Comparison of ENCODE assay signal across 8 mouse cellular contexts in the genomic region with DNA sequence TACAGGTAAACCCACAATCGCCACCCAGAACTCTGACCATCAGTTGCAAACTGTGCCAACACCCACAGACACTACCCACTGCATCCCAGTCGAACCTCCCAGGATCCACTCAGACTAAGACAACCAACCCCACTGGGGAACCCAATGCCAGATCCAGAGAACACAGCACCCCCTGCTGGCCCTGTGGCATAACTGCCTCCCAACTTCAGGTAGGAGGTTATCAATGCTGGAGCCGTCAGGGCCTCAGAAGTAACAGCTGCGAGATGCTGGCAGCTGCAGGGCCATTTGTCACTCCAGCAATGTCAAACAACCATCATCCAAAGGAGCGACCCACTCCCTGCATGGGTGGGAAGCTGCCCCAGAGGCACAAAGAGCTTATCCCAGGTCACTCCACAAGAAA. TPM values are rescaled to one million over a fixed set of nuclear protein-coding genes. Genes with fewer than 3 reads are reported as not detected.
A peak's percentile ranks its signal among the peaks of the same experiment; 100 is the strongest.
DNase-seq lines count a peak whose midpoint lies in the region; ATAC-seq lines count a peak whose summit lies in the region.

No protein-coding gene starts in this region.

- H3K9ac ChIP-seq in heart, embryonic 13.5 days, result no peak overlapping the region
- H3K9ac ChIP-seq in embryonic facial prominence, embryonic 14.5 days (ENCODE audit: low read depth, low read length), result no peak overlapping the region
- H3K9ac ChIP-seq in limb, embryonic 13.5 days, result no peak overlapping the region
- no peak overlapping the region for H3K9ac ChIP-seq in neural tube, embryonic 14.5 days (replicated peaks; ENCODE audit: low read depth, low read length)

- no peaks in the 10 kb centered on the region for H3K9me3 ChIP-seq in heart, embryonic 13.5 days
- no peaks in the 10 kb centered on the region for H3K9me3 ChIP-seq in embryonic facial prominence, embryonic 14.5 days (ENCODE audit: control insufficient read depth, low read length)
- H3K9me3 ChIP-seq in limb, embryonic 13.5 days, result no peaks in the 10 kb centered on the region
- H3K9me3 ChIP-seq in neural tube, embryonic 14.5 days (ENCODE audit: control insufficient read depth, low read length), result no peaks in the 10 kb centered on the region

- H3K36me3 ChIP-seq in heart, embryonic 13.5 days, result no peaks in the 10 kb centered on the region
- H3K36me3 ChIP-seq in embryonic facial prominence, embryonic 14.5 days (ENCODE audit: control insufficient read depth, insufficient read depth, low read length), result no peaks in the 10 kb centered on the region
- H3K36me3 ChIP-seq in limb, embryonic 13.5 days, result no peaks in the 10 kb centered on the region
- no peaks in the 10 kb centered on the region for H3K36me3 ChIP-seq in neural tube, embryonic 14.5 days (ENCODE audit: control insufficient read depth, insufficient read depth, low read length)

- peaks cover 42% of the 10 kb centered on the region for H3K27me3 ChIP-seq in heart, embryonic 13.5 days (replicated peaks)
- no peaks in the 10 kb centered on the region for H3K27me3 ChIP-seq in embryonic facial prominence, embryonic 14.5 days (replicated peaks; ENCODE audit: control insufficient read depth, insufficient read depth, low read length)
- 0 out of 2 replicates have a peak, but pooled peaks cover 2% of the 10 kb centered on the region for H3K27me3 ChIP-seq in limb, embryonic 13.5 days
- H3K27me3 ChIP-seq in neural tube, embryonic 14.5 days (ENCODE audit: control insufficient read depth, insufficient read depth, low read length), result no peaks in the 10 kb centered on the region

- no peak overlapping the region for H3K4me3 ChIP-seq in heart, embryonic 13.5 days
- H3K4me3 ChIP-seq in embryonic facial prominence, embryonic 14.5 days (ENCODE audit: low read depth, low read length), result 0 out of 2 replicates have a peak overlapping the region, but pooled peaks have one; percentile 2
- H3K4me3 ChIP-seq in limb, embryonic 13.5 days, result peak overlapping the region; percentile 15; the same call in 1 of the 2 replicates
- no peak overlapping the region for H3K4me3 ChIP-seq in neural tube, embryonic 14.5 days (ENCODE audit: low read depth, low read length)

- H3K4me2 ChIP-seq in heart, embryonic 13.5 days, result peak overlapping the region; percentile 60
- peak overlapping the region; percentile 43 for H3K4me2 ChIP-seq in embryonic facial prominence, embryonic 14.5 days (ENCODE audit: low read depth, low read length)
- H3K4me2 ChIP-seq in limb, embryonic 13.5 days (replicated peaks), result peak overlapping the region; percentile 49
- peak overlapping the region; percentile 15; the same call in 1 of the 2 replicates for H3K4me2 ChIP-seq in neural tube, embryonic 14.5 days (ENCODE audit: low read depth, low read length)

- no peak for ATAC-seq in heart, embryonic 13.5 days (ENCODE audit: extremely low read depth, insufficient number of reproducible peaks, low FRiP score, low TSS enrichment)
- ATAC-seq in embryonic facial prominence, embryonic 14.5 days (ENCODE audit: low read depth), result no peak
- ATAC-seq in limb, embryonic 13.5 days (ENCODE audit: low FRiP score, low read depth), result no peak
- no peak for ATAC-seq in neural tube, embryonic 14.5 days (ENCODE audit: low read depth)

- no peak overlapping the region for H3K27ac ChIP-seq in heart, embryonic 13.5 days (replicated peaks)
- H3K27ac ChIP-seq in embryonic facial prominence, embryonic 14.5 days (replicated peaks; ENCODE audit: low read depth, low read length), result no peak overlapping the region
- no peak overlapping the region for H3K27ac ChIP-seq in limb, embryonic 13.5 days
- no peak overlapping the region for H3K27ac ChIP-seq in neural tube, embryonic 14.5 days (ENCODE audit: low read depth, low read length)

- 28% methylated on average over 5 of the region's 5 CpGs for WGBS in heart, embryonic 13.5 days
- 41% methylated on average over 5 of the region's 5 CpGs for WGBS in embryonic facial prominence, embryonic 14.5 days
- WGBS in limb, embryonic 13.5 days, result 34% methylated on average over 5 of the region's 5 CpGs
- 37% methylated on average over 5 of the region's 5 CpGs for WGBS in neural tube, embryonic 14.5 days

- no peak for DNase-seq in heart, adult 18-20 months
- peak; percentile 74 for DNase-seq in CD4-positive, CD25-positive, alpha-beta regulatory T cell, adult 2 months (ENCODE audit: low read depth, low spot score)
- DNase-seq in embryonic facial prominence, embryonic 14.5 days (ENCODE audit: low spot score), result no peak
- DNase-seq in urinary bladder, postnatal 10 days (ENCODE audit: low spot score), result no peak
- no peak for DNase-seq in ovary, postnatal 14 days (ENCODE audit: low spot score)

- peaks cover 9% of the 10 kb centered on the region for H3K4me1 ChIP-seq in heart, embryonic 13.5 days
- H3K4me1 ChIP-seq in embryonic facial prominence, embryonic 14.5 days (ENCODE audit: control insufficient read depth, insufficient read depth, low read length), result no peaks in the 10 kb centered on the region
- no peaks in the 10 kb centered on the region; the same call in 1 of the 2 replicates for H3K4me1 ChIP-seq in limb, embryonic 13.5 days
- H3K4me1 ChIP-seq in neural tube, embryonic 14.5 days (ENCODE audit: control insufficient read depth, insufficient read depth, low read length), result no peaks in the 10 kb centered on the region

RNA-seq across cellular contexts. Expression of a gene that starts 21.9 kb away (rescaled TPM):
- polyA plus RNA-seq in heart, embryonic 13.5 days (2015; fragmentation: Nextera tagmentation; extraction: Ambion mirVana), result 1,570 and 1,681 TPM in 2 replicates
- 1,000 to 10,000 TPM; 1,847 to 1,982 TPM for total RNA-seq in heart, adult 18-20 months (2021)
- polyA plus RNA-seq in embryonic facial prominence, embryonic 14.5 days (2014; fragmentation: Nextera tagmentation; extraction: Ambion mirVana), result 1,802 and 1,879 TPM in 2 replicates
- polyA plus RNA-seq in limb, embryonic 13.5 days (2015; fragmentation: Nextera tagmentation; extraction: Ambion mirVana), result 1,631 and 1,669 TPM in 2 replicates
- polyA plus RNA-seq in neural tube, embryonic 14.5 days (2014; fragmentation: Nextera tagmentation; extraction: Ambion mirVana), result 1,262 and 1,333 TPM in 2 replicates

RNA-seq across cellular contexts. Expression of a gene that starts 28.1 kb away (rescaled TPM):
- polyA plus RNA-seq in heart, embryonic 13.5 days (2015; fragmentation: Nextera tagmentation; extraction: Ambion mirVana), result not detected in 2 replicates
- not detected for total RNA-seq in heart, adult 18-20 months (2021)
- polyA plus RNA-seq in embryonic facial prominence, embryonic 14.5 days (2014; fragmentation: Nextera tagmentation; extraction: Ambion mirVana), result 0.22 TPM in 1 of 2 replicates, not detected in the other
- polyA plus RNA-seq in limb, embryonic 13.5 days (2015; fragmentation: Nextera tagmentation; extraction: Ambion mirVana), result not detected in 2 replicates
- not detected in 2 replicates for polyA plus RNA-seq in neural tube, embryonic 14.5 days (2014; fragmentation: Nextera tagmentation; extraction: Ambion mirVana)

RNA-seq across cellular contexts. Expression of a gene that starts 36.4 kb away (rescaled TPM):
- polyA plus RNA-seq in heart, embryonic 13.5 days (2015; fragmentation: Nextera tagmentation; extraction: Ambion mirVana), result not detected in 2 replicates
- total RNA-seq in heart, adult 18-20 months (2021), result not detected
- 1.0 and 1.1 TPM in 2 replicates for polyA plus RNA-seq in embryonic facial prominence, embryonic 14.5 days (2014; fragmentation: Nextera tagmentation; extraction: Ambion mirVana)
- not detected in 2 replicates for polyA plus RNA-seq in limb, embryonic 13.5 days (2015; fragmentation: Nextera tagmentation; extraction: Ambion mirVana)
- polyA plus RNA-seq in neural tube, embryonic 14.5 days (2014; fragmentation: Nextera tagmentation; extraction: Ambion mirVana), result not detected in 2 replicates

RNA-seq across cellular contexts. Expression of a gene that starts 37.0 kb away (rescaled TPM):
- polyA plus RNA-seq in heart, embryonic 13.5 days (2015; fragmentation: Nextera tagmentation; extraction: Ambion mirVana), result 2.3 and 3.0 TPM in 2 replicates
- under 1 TPM in 1 of 2 experiments, not detected in 1; 0.31 TPM for total RNA-seq in heart, adult 18-20 months (2021)
- 129 and 152 TPM in 2 replicates for polyA plus RNA-seq in embryonic facial prominence, embryonic 14.5 days (2014; fragmentation: Nextera tagmentation; extraction: Ambion mirVana)
- polyA plus RNA-seq in limb, embryonic 13.5 days (2015; fragmentation: Nextera tagmentation; extraction: Ambion mirVana), result 43.9 and 52.1 TPM in 2 replicates
- 0.22 TPM in 1 of 2 replicates, not detected in the other for polyA plus RNA-seq in neural tube, embryonic 14.5 days (2014; fragmentation: Nextera tagmentation; extraction: Ambion mirVana)

RNA-seq across cellular contexts. Expression of a gene that starts 49.1 kb away (rescaled TPM):
- polyA plus RNA-seq in heart, embryonic 13.5 days (2015; fragmentation: Nextera tagmentation; extraction: Ambion mirVana), result not detected in 2 replicates
- not detected for total RNA-seq in heart, adult 18-20 months (2021)
- 1.2 and 1.8 TPM in 2 replicates for polyA plus RNA-seq in embryonic facial prominence, embryonic 14.5 days (2014; fragmentation: Nextera tagmentation; extraction: Ambion mirVana)
- polyA plus RNA-seq in limb, embryonic 13.5 days (2015; fragmentation: Nextera tagmentation; extraction: Ambion mirVana), result 0.13 and 0.19 TPM in 2 replicates
- not detected in 2 replicates for polyA plus RNA-seq in neural tube, embryonic 14.5 days (2014; fragmentation: Nextera tagmentation; extraction: Ambion mirVana)

Comparison
In these comparisons a context has a peak if more than half of its experiments do, and no peak if none do; other contexts are left out.
1. H3K4me3 ChIP-seq: peak in embryonic facial prominence, embryonic 14.5 days (single experiment) and limb, embryonic 13.5 days (single experiment); none in heart, embryonic 13.5 days (single experiment) and neural tube, embryonic 14.5 days (single experiment).
2. Peak in every context shown above with its lines, with median percentiles within 50 percentile points of each other: H3K4me2 ChIP-seq.